Mouse (Mus musculus) lung, embryonic 15.5 days (tissue): ENCODE data around the gene Mef2b. TPM values are rescaled to one million over a fixed set of nuclear protein-coding genes. Genes with fewer than 3 reads are reported as not detected.
A peak's percentile ranks its signal among the peaks of the same experiment; 100 is the strongest.

Source experiments
- ATAC-seq: fragments of 200-750 bp; cut with Nextera tagmentation; 2 replicates; pipeline ENCODE4 v1.8.0; 2017; ENCODE audit warnings: moderate number of reproducible peaks, borderline replicate concordance; ENCODE audit not compliant: low FRiP score, low TSS enrichment; ENCODE audit errors: extremely low read depth
- H3K27ac ChIP-seq: fragments of 300-500 bp; sonication (generic); 2 replicates; pipeline ENCODE4 v1.5.1; 2015; ENCODE audit warnings: moderate library complexity, mild to moderate bottlenecking, inconsistent platforms
- H3K27me3 ChIP-seq: fragments of 300-500 bp; sonication (generic); 2 replicates; pipeline ENCODE4 v1.6.1; 2015; ENCODE audit warnings: inconsistent platforms
- H3K36me3 ChIP-seq: fragments of 300-500 bp; sonication (generic); 2 replicates; pipeline ENCODE4 v1.6.1; 2015; ENCODE audit warnings: inconsistent platforms
- H3K4me1 ChIP-seq: fragments of 300-500 bp; sonication (generic); 2 replicates; pipeline ENCODE4 v1.6.1; 2015; ENCODE audit warnings: inconsistent platforms
- H3K4me2 ChIP-seq: fragments of 300-500 bp; sonication (generic); 2 replicates; pipeline ENCODE4 v1.6.1; 2015; ENCODE audit warnings: inconsistent platforms, mild to moderate bottlenecking, moderate library complexity
- H3K4me3 ChIP-seq: fragments of 300-500 bp; sonication (generic); 2 replicates; pipeline ENCODE4 v1.5.1; 2015; ENCODE audit warnings: mild to moderate bottlenecking, inconsistent platforms
- H3K9ac ChIP-seq: fragments of 300-500 bp; sonication (generic); 2 replicates; pipeline ENCODE4 v1.6.1; 2015; ENCODE audit warnings: inconsistent platforms
- H3K9me3 ChIP-seq: fragments of 300-500 bp; sonication (generic); 2 replicates; pipeline ENCODE4 v1.6.1; 2016; ENCODE audit warnings: inconsistent platforms
- WGBS: fragments of 180-500 bp; shearing (Covaris S2); methylation state at CpG from one replicate; pipeline ENCODE4 v1.1.7; 2015; 5-methylcytosine and 5-hydroxymethylcytosine counted together
- polyA plus RNA-seq: library from polyadenylated mRNA; unstranded; fragments of >200 nt; fragmentation: Nextera tagmentation; extraction: Ambion mirVana; gene quantifications from 2 replicates; pipeline ENCODE4 v1.2.1, GENCODE M21; 2015

The Mef2b gene
- polyA plus RNA-seq, 1 experiment from 2014 or later = 0.22 TPM

- WGBS = 53% methylated on average over 7 of the region's 7 CpGs
- no peaks in the 10 kb centered on the region for H3K27me3 ChIP-seq
- ATAC-seq = no peak
- no peaks in the 10 kb centered on the region for H3K4me1 ChIP-seq
- H3K27ac ChIP-seq = no peak overlapping the region
- no peak overlapping the region for H3K9ac ChIP-seq
- H3K36me3 ChIP-seq = no peaks in the 10 kb centered on the region
- no peak overlapping the region for H3K4me3 ChIP-seq
- no peaks in the 10 kb centered on the region for H3K9me3 ChIP-seq
- no peak overlapping the region for H3K4me2 ChIP-seq
Measured at GRCm38 (mm10) chr8:70188707-70189106, 49.2 kb downstream of the Mef2b start.

- H3K4me3 ChIP-seq = no peak overlapping the region
- no peak overlapping the region for H3K4me2 ChIP-seq
- no peak overlapping the region for H3K27ac ChIP-seq
- no peaks in the 10 kb centered on the region for H3K36me3 ChIP-seq
- no peaks in the 10 kb centered on the region for H3K9me3 ChIP-seq
- no peak overlapping the region for H3K9ac ChIP-seq
- ATAC-seq = no peak
- H3K4me1 ChIP-seq = no peaks in the 10 kb centered on the region
- no peaks in the 10 kb centered on the region for H3K27me3 ChIP-seq
- 62% methylated on average over 5 of the region's 5 CpGs for WGBS
Measured at GRCm38 (mm10) chr8:70193238-70193637, 53.7 kb downstream of the Mef2b start.

GRCm38 (mm10) chr8:70194191-70194590 is 54.7 kb downstream of the Mef2b start:
- H3K27ac ChIP-seq = no peak overlapping the region
- no peaks in the 10 kb centered on the region for H3K4me1 ChIP-seq
- H3K9me3 ChIP-seq = no peaks in the 10 kb centered on the region
- no peak for ATAC-seq
- WGBS = 65% methylated on average over 3 of the region's 3 CpGs
- no peaks in the 10 kb centered on the region for H3K36me3 ChIP-seq
- no peak overlapping the region for H3K4me2 ChIP-seq
- H3K27me3 ChIP-seq = no peaks in the 10 kb centered on the region
- no peak overlapping the region for H3K4me3 ChIP-seq
- no peak overlapping the region for H3K9ac ChIP-seq

- no peaks in the 10 kb centered on the region for H3K36me3 ChIP-seq
- no peaks in the 10 kb centered on the region for H3K27me3 ChIP-seq
- 66% methylated on average over 2 of the region's 2 CpGs for WGBS
- H3K4me2 ChIP-seq = no peak overlapping the region
- no peak for ATAC-seq
- no peak overlapping the region for H3K9ac ChIP-seq
- H3K9me3 ChIP-seq = no peaks in the 10 kb centered on the region
- H3K4me1 ChIP-seq = peaks cover 13% of the 10 kb centered on the region
- no peak overlapping the region for H3K4me3 ChIP-seq
- no peak overlapping the region for H3K27ac ChIP-seq
Measured at GRCm38 (mm10) chr8:70195762-70196161, 56.3 kb downstream of the Mef2b start.

- 41% methylated on average over 7 of the region's 7 CpGs for WGBS
- ATAC-seq = no peak
- H3K9ac ChIP-seq = no peak overlapping the region
Measured at GRCm38 (mm10) chr8:70197603-70198002, 58.1 kb downstream of the Mef2b start.

GRCm38 (mm10) chr8:70200098-70200681 is 60.7 kb downstream of the Mef2b start:
- Histone ChIP-seq H3K4me2 (no peak overlapping the region), H3K27ac (no peak overlapping the region), H3K36me3 (no peaks in the 10 kb centered on the region), H3K9me3 (no peaks in the 10 kb centered on the region), H3K9ac (no peak overlapping the region), H3K27me3 (no peaks in the 10 kb centered on the region), H3K4me1 (peaks cover 13% of the 10 kb centered on the region), H3K4me3 (no peak overlapping the region)
- peak; percentile 29; the same call in 1 of the 2 replicates for ATAC-seq
- WGBS = 41% methylated on average over 5 of the region's 5 CpGs

More at GRCm38 (mm10) chr8:70197603-70198002, 58.1 kb downstream of the Mef2b start:
- Histone ChIP-seq H3K4me3 (no peak overlapping the region), H3K9me3 (no peaks in the 10 kb centered on the region), H3K27ac (no peak overlapping the region), H3K4me2 (no peak overlapping the region), H3K36me3 (no peaks in the 10 kb centered on the region), H3K27me3 (no peaks in the 10 kb centered on the region), H3K4me1 (peaks cover 13% of the 10 kb centered on the region)

- no peak overlapping the region for H3K4me2 ChIP-seq
- H3K4me1 ChIP-seq = peaks cover 13% of the 10 kb centered on the region
- no peaks in the 10 kb centered on the region for H3K36me3 ChIP-seq
- no peak overlapping the region for H3K9ac ChIP-seq
- ATAC-seq = 0 out of 2 replicates have a peak, but pooled peaks have one; percentile 11
- H3K4me3 ChIP-seq = no peak overlapping the region
- no peaks in the 10 kb centered on the region for H3K27me3 ChIP-seq
- no peaks in the 10 kb centered on the region for H3K9me3 ChIP-seq
- WGBS = 67% methylated on average over 3 of the region's 3 CpGs
- no peak overlapping the region for H3K27ac ChIP-seq
Measured at GRCm38 (mm10) chr8:70201417-70201816, 61.9 kb downstream of the Mef2b start.

- Histone ChIP-seq H3K36me3 (no peaks in the 10 kb centered on the region), H3K27me3 (no peaks in the 10 kb centered on the region), H3K9ac (no peak overlapping the region), H3K9me3 (no peaks in the 10 kb centered on the region), H3K4me1 (peaks cover 13% of the 10 kb centered on the region), H3K27ac (no peak overlapping the region), H3K4me2 (no peak overlapping the region), H3K4me3 (no peak overlapping the region)
- 58% methylated on average over 4 of the region's 4 CpGs for WGBS
- no peak for ATAC-seq
Measured at GRCm38 (mm10) chr8:70203072-70203471, 63.6 kb downstream of the Mef2b start.

- ATAC-seq = no peak
- no peak overlapping the region for H3K4me3 ChIP-seq
- no peak overlapping the region for H3K9ac ChIP-seq
- no peaks in the 10 kb centered on the region for H3K36me3 ChIP-seq
- no peak overlapping the region for H3K4me2 ChIP-seq
- peaks cover 10% of the 10 kb centered on the region for H3K4me1 ChIP-seq
- no peaks in the 10 kb centered on the region for H3K27me3 ChIP-seq
- no peak overlapping the region for H3K27ac ChIP-seq
- no peaks in the 10 kb centered on the region for H3K9me3 ChIP-seq
- 39% methylated on average over 1 of the region's 1 CpGs for WGBS
Measured at GRCm38 (mm10) chr8:70204757-70205156, 65.2 kb downstream of the Mef2b start.

- Histone ChIP-seq H3K36me3 (no peaks in the 10 kb centered on the region), H3K4me2 (no peak overlapping the region), H3K27ac (no peak overlapping the region), H3K9me3 (no peaks in the 10 kb centered on the region), H3K4me1 (peaks cover 16% of the 10 kb centered on the region), H3K4me3 (no peak overlapping the region), H3K27me3 (no peaks in the 10 kb centered on the region), H3K9ac (peak overlapping the region; percentile 20; the same call in 1 of the 2 replicates)
- no peak for ATAC-seq
- 33% methylated on average over 1 of the region's 1 CpGs for WGBS
Measured at GRCm38 (mm10) chr8:70208130-70208529, 68.6 kb downstream of the Mef2b start.

- Histone ChIP-seq H3K4me3 (no peak overlapping the region), H3K27me3 (no peaks in the 10 kb centered on the region), H3K9ac (no peak overlapping the region), H3K36me3 (no peaks in the 10 kb centered on the region), H3K4me2 (peak overlapping the region; percentile 99; the same call in 1 of the 2 replicates), H3K9me3 (no peaks in the 10 kb centered on the region), H3K4me1 (peaks cover 16% of the 10 kb centered on the region), H3K27ac (0 out of 2 replicates have a peak overlapping the region, but pooled peaks have one; percentile 2)
- ATAC-seq = no peak
- WGBS = 13% methylated on average over 8 of the region's 8 CpGs
Measured at GRCm38 (mm10) chr8:70210538-70210937, 71.0 kb downstream of the Mef2b start.

GRCm38 (mm10) chr8:70211275-70211674 is 71.8 kb downstream of the Mef2b start:
- H3K36me3 ChIP-seq = no peaks in the 10 kb centered on the region
- peak overlapping the region; percentile 99 for H3K4me2 ChIP-seq
- no peaks in the 10 kb centered on the region for H3K27me3 ChIP-seq
- WGBS = 54% methylated on average over 1 of the region's 1 CpGs
- no peaks in the 10 kb centered on the region for H3K9me3 ChIP-seq
- ATAC-seq = no peak
- H3K4me3 ChIP-seq = peak overlapping the region; percentile 68
- peak overlapping the region; percentile 66 for H3K9ac ChIP-seq
- no peak overlapping the region for H3K27ac ChIP-seq
- peaks cover 16% of the 10 kb centered on the region for H3K4me1 ChIP-seq
